Mouse (Mus musculus): Measurements from ENCODE around the gene Asb13. TPM values are rescaled to one million over a fixed set of nuclear protein-coding genes. Genes with fewer than 3 reads are reported as not detected.

The Asb13 gene
- total and polyA plus RNA-seq, 3 experiments: 2.6 to 6.0 TPM; not detected in 1

DNA sequence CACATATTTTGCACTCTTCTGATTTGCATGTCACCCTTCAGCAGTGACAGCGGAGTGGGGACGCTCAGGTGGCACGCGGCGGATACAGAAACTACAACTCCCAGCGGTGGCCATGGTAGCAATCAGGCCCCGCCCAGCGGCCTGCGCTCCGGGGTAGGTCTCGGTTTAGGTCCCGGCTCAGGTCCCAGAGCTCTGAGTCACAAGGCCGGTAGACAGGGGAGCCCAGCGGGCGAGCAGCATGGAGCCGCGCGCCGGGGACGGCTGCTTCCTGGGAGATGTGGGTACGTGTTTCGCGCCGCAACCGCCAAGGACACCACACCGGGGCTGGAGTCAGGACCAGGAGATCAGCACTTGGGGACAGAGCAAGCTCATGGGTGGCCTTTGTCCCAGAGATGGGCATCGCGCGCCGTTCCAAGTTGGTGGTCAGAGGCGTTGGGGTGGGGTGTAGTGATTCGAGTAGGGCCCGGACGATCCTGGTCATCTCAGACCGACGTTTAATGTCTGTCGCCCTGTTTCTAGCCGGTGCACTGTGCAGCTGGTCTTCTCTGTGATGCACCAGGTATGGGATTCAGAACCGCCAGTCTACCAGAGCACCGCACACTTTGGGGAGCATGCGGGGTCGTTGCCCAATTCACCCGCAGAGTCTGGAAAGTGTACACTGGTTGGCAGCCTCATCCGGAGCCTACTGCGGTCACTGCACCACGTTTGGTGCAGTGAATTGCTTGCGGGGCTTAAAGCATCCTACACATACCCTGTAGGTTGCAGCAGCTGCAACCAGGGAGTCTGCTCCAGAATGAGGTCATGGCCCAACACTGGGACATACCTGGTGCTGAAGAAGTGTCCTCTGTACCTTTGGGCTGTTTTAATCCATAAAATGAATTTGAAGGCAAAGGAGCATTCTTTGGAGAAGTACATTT is at the start of gene Asb13 (continued):
- peak; percentile 57; the same call in 1 of the 2 replicates for TF ChIP-seq MYC (IDR thresholded peaks at IDR 0.05; ENCODE audit: low read depth, low read length)
- peak; percentile 93 for TF ChIP-seq SIN3A (IDR thresholded peaks at IDR 0.05; ENCODE audit: low read length)
- TF ChIP-seq TCF12 (IDR thresholded peaks at IDR 0.05; ENCODE audit: low read depth, low read length): 0 out of 2 replicates have a peak, but pooled peaks have one; percentile 36
- TF ChIP-seq HCFC1 (IDR thresholded peaks at IDR 0.05; ENCODE audit: low read depth, low read length): peak; percentile 91
- peak; percentile 57 to 69; a peak in 3 of 4 replicates for TF ChIP-seq POLR2A (IDR thresholded peaks at IDR 0.05; ENCODE audit: control insufficient read depth in 1 of 2, insufficient read depth in 1 of 2, low read depth in 1 of 2, low read length in 2 of 2, poor library complexity in 1 of 2)

DNA sequence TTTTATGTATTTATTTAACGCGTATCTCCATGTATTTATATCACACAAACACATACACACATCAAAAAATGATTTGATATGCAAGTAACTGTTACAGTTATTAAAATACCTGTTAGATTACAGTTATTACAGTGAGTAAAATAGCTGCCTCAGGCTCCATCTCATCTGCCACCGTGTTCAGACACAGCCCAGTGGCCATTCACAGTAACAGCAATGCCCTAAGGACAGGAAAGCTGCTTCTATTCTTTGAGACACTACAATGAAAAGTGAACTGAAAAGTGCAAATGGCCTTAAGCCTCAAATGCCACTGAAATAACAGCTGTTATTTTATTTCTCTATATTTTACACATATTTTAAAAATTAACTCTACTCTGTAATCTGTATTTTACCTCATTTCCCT is 43.0 kb upstream of the Asb13 start:
- Histone ChIP-seq H3K4me1 (ENCODE audit: control insufficient read depth in 1 of 2, insufficient read depth in 2 of 2, low read length in 2 of 2) (no peaks in the 10 kb centered on the region), H3K36me3 (ENCODE audit: control insufficient read depth in 1 of 2, insufficient read depth in 2 of 2, low read length in 2 of 2) (peaks cover 0 to 48% of the 10 kb centered on the region in 2 experiments), H3K27me3 (ENCODE audit: control insufficient read depth in 1 of 2, insufficient read depth in 2 of 2, low read length in 2 of 2) (no peaks in the 10 kb centered on the region), H3K79me2 (ENCODE audit: control insufficient read depth, insufficient read depth, low read length, poor library complexity) (no peaks in the 10 kb centered on the region), H3K27ac (ENCODE audit: control insufficient read depth, low read depth, low read length) (no peak overlapping the region), H3K9me3 (replicated peaks; ENCODE audit: insufficient read depth, low read length) (no peaks in the 10 kb centered on the region), H3K4me3 (ENCODE audit: control insufficient read depth in 1 of 2, insufficient read depth in 1 of 2, low read depth in 2 of 2, low read length in 2 of 2) (no peak overlapping the region), H3K9ac (ENCODE audit: control insufficient read depth, low read depth, low read length, poor library complexity, severe bottlenecking) (no peak overlapping the region)
- TF ChIP-seq CTCF (IDR thresholded peaks at IDR 0.05 in 2 of 3, conservative IDR thresholded peaks at IDR 0.05 in 1 of 3; ENCODE audit: control insufficient read depth in 1 of 3, insufficient read depth in 1 of 3, low read depth in 2 of 3, low read length in 3 of 3, poor library complexity in 1 of 3, severe bottlenecking in 1 of 3) (peak in 2 of 3 experiments; percentile 20 to 28; a peak in 3 of 6 replicates), NRF1 (IDR thresholded peaks at IDR 0.05; ENCODE audit: insufficient read depth, low read depth, low read length, poor library complexity, severe bottlenecking) (no peak), MYC (IDR thresholded peaks at IDR 0.05; ENCODE audit: low read depth, low read length) (no peak), SMC3 (IDR thresholded peaks at IDR 0.05; ENCODE audit: low read depth, low read length) (peak; percentile 39)
- peak; percentile 29 for DNase-seq (ENCODE audit: low read depth, low spot score)

DNA sequence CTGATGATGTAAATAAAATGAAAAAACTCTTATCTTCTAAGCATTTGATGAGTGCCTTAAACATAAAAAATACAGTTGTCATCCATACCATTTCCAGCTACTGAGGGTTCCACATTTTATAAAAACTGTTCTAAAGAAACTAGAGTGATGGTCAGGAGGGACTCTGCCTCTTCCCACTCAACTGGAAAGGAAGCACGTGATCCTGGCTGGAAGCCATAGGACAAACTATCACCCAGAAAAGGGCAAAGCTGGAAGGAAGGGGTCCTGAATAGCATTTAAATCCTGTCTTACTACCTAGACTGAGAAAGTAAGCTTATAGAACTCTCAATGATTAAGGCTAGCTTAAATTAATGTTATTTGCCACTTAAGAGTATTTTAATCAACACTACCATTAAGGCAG is 39.5 kb upstream of the Asb13 start:
- H3K4me1 ChIP-seq (ENCODE audit: control insufficient read depth in 1 of 2, insufficient read depth in 2 of 2, low read length in 2 of 2): no peaks in the 10 kb centered on the region
- no peaks in the 10 kb centered on the region for H3K79me2 ChIP-seq (ENCODE audit: control insufficient read depth, insufficient read depth, low read length, poor library complexity)
- H3K9ac ChIP-seq (ENCODE audit: control insufficient read depth, low read depth, low read length, poor library complexity, severe bottlenecking): no peak overlapping the region
- no peak for TF ChIP-seq CHD2 (IDR thresholded peaks at IDR 0.05; ENCODE audit: low read length)
- TF ChIP-seq GABPA (IDR thresholded peaks at IDR 0.05; ENCODE audit: low read depth, low read length): no peak
- TF ChIP-seq HCFC1 (IDR thresholded peaks at IDR 0.05; ENCODE audit: low read depth, low read length): no peak
- TF ChIP-seq MAZ (IDR thresholded peaks at IDR 0.05; ENCODE audit: low read depth, low read length): no peak
- no peak overlapping the region for H3K4me3 ChIP-seq (ENCODE audit: control insufficient read depth in 1 of 2, insufficient read depth in 1 of 2, low read depth in 2 of 2, low read length in 2 of 2)
- H3K9me3 ChIP-seq (replicated peaks; ENCODE audit: insufficient read depth, low read length): no peaks in the 10 kb centered on the region
- H3K27me3 ChIP-seq (ENCODE audit: control insufficient read depth in 1 of 2, insufficient read depth in 2 of 2, low read length in 2 of 2): no peaks in the 10 kb centered on the region
- peaks cover 2 to 66% of the 10 kb centered on the region in 2 experiments for H3K36me3 ChIP-seq (ENCODE audit: control insufficient read depth in 1 of 2, insufficient read depth in 2 of 2, low read length in 2 of 2)
- DNase-seq (ENCODE audit: low read depth, low spot score): no peak
- H3K27ac ChIP-seq (ENCODE audit: control insufficient read depth, low read depth, low read length): no peak overlapping the region

Data from MEL (cell line).